ENCODE assay signal across 11 mouse cellular contexts in the genomic region with DNA sequence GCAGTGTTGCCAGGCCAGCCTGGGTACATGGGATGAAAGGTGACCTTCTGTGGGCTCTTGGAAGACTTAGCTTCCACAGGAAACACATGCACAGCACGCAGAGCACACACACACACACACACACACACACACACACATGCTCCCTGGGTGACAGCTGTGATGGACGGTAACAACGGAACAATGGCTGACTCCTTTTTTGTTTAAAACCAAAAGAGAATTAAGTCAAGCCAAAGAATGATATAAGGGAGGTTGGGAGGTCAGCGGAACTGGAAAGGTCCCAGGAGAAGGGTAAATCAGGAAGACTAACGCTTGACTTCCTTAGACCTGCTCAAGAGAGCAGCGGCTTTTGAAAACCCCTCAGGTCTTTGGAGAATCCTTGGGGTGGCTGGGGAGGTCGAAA.
DNase-seq lines count a peak whose midpoint lies in the region; ATAC-seq and TF ChIP-seq lines count a peak whose summit lies in the region.
"Had no signal": no experiment of that assay in that cellular context is flagged by ENCODE, and none has a peak within 500 bp of the region (broad histone marks: within the 10 kb centered on the region; RNA-seq: fewer than 3 reads in every experiment).

No protein-coding gene starts in this region.

- H3K4me2 ChIP-seq in forebrain, embryonic 11.5 days (ENCODE audit: low read depth, low read length, severe bottlenecking), result no peak overlapping the region
- H3K4me2 ChIP-seq: heart, embryonic 15.5 days; midbrain, embryonic 11.5 days had no signal

- no peaks in the 10 kb centered on the region for H3K27me3 ChIP-seq in forebrain, embryonic 10.5 days (ENCODE audit: poor library complexity, severe bottlenecking)
- H3K27me3 ChIP-seq in forebrain, embryonic 11.5 days (ENCODE audit: control insufficient read depth, insufficient read depth, low read length), result no peaks in the 10 kb centered on the region
- no peaks in the 10 kb centered on the region for H3K27me3 ChIP-seq in embryonic facial prominence, embryonic 10.5 days (replicated peaks; ENCODE audit: low read depth, poor library complexity, severe bottlenecking)
- no peaks in the 10 kb centered on the region for H3K27me3 ChIP-seq in kidney, adult 2 months (replicated peaks; ENCODE audit: control insufficient read depth, insufficient read depth, low read length)
- H3K27me3 ChIP-seq: heart, embryonic 15.5 days had no signal

- H3K4me3 ChIP-seq in forebrain, embryonic 10.5 days, result no peak overlapping the region
- no peak overlapping the region for H3K4me3 ChIP-seq in forebrain, embryonic 11.5 days (ENCODE audit: low read depth, low read length)
- H3K4me3 ChIP-seq in embryonic facial prominence, embryonic 10.5 days, result no peak overlapping the region
- no peak overlapping the region for H3K4me3 ChIP-seq in kidney, adult 2 months (ENCODE audit: insufficient read depth, low read depth, low read length)
- H3K4me3 ChIP-seq: heart, embryonic 15.5 days had no signal

- no peak for TF ChIP-seq CTCF in kidney, adult 2 months (conservative IDR thresholded peaks at IDR 0.05; ENCODE audit: insufficient read depth, insufficient read length, low read depth, low read length)

- peak overlapping the region; percentile 72 for H3K27ac ChIP-seq in forebrain, embryonic 10.5 days
- no peak overlapping the region for H3K27ac ChIP-seq in forebrain, embryonic 11.5 days (ENCODE audit: low read depth, low read length)
- peak overlapping the region; percentile 80 for H3K27ac ChIP-seq in embryonic facial prominence, embryonic 10.5 days (replicated peaks)
- no peak overlapping the region for H3K27ac ChIP-seq in kidney, adult 2 months (ENCODE audit: insufficient read depth, low read depth, low read length)
- H3K27ac ChIP-seq: heart, embryonic 15.5 days had no signal

- 64% methylated on average over 7 of the region's 7 CpGs for WGBS in forebrain, embryonic 10.5 days
- 48% methylated on average over 7 of the region's 7 CpGs for WGBS in forebrain, embryonic 11.5 days
- WGBS in embryonic facial prominence, embryonic 10.5 days, result 44% methylated on average over 7 of the region's 7 CpGs
- WGBS in kidney, adult 2 months, result 61% methylated on average over 7 of the region's 7 CpGs

- no peak for TF ChIP-seq POLR2A in kidney, adult 2 months (IDR thresholded peaks at IDR 0.05; ENCODE audit: low read depth, low read length)

- H3K4me1 ChIP-seq in forebrain, embryonic 10.5 days, result peaks cover 25% of the 10 kb centered on the region
- H3K4me1 ChIP-seq in forebrain, embryonic 11.5 days (replicated peaks; ENCODE audit: control insufficient read depth, insufficient read depth, low read length), result peaks cover 2% of the 10 kb centered on the region; the same call in 1 of the 2 replicates
- peaks cover 25% of the 10 kb centered on the region for H3K4me1 ChIP-seq in embryonic facial prominence, embryonic 10.5 days
- H3K4me1 ChIP-seq in kidney, adult 2 months (ENCODE audit: control insufficient read depth, insufficient read depth, low read length), result no peaks in the 10 kb centered on the region

- H3K9me3 ChIP-seq in forebrain, embryonic 10.5 days, result no peaks in the 10 kb centered on the region
- no peaks in the 10 kb centered on the region for H3K9me3 ChIP-seq in forebrain, embryonic 11.5 days (ENCODE audit: control insufficient read depth, low read length)
- no peaks in the 10 kb centered on the region for H3K9me3 ChIP-seq in embryonic facial prominence, embryonic 10.5 days
- H3K9me3 ChIP-seq: heart, embryonic 15.5 days had no signal

- H3K36me3 ChIP-seq in forebrain, embryonic 10.5 days (replicated peaks), result no peaks in the 10 kb centered on the region
- H3K36me3 ChIP-seq in forebrain, embryonic 11.5 days (ENCODE audit: control insufficient read depth, insufficient read depth, low read length), result no peaks in the 10 kb centered on the region
- H3K36me3 ChIP-seq in embryonic facial prominence, embryonic 10.5 days (replicated peaks), result no peaks in the 10 kb centered on the region
- no peaks in the 10 kb centered on the region for H3K36me3 ChIP-seq in kidney, adult 2 months (ENCODE audit: control insufficient read depth, insufficient read depth, low read length)
- H3K36me3 ChIP-seq: heart, embryonic 15.5 days had no signal

- ATAC-seq in forebrain, embryonic 11.5 days (replicated peaks; ENCODE audit: low FRiP score), result no peak

- H3K9ac ChIP-seq in forebrain, embryonic 11.5 days (ENCODE audit: low read length), result no peak overlapping the region
- H3K9ac ChIP-seq: heart, embryonic 15.5 days had no signal

- DNase-seq in forebrain, embryonic 10.5 days (ENCODE audit: extremely low spot score, low spot score), result no peak
- DNase-seq in forebrain, embryonic 11.5 days (ENCODE audit: low spot score), result no peak
- DNase-seq in embryonic facial prominence, embryonic 10.5 days (ENCODE audit: low spot score), result no peak
- DNase-seq in kidney, adult 2 months, result peak; percentile 61
- DNase-seq in mesoderm, embryonic 11.5 days (ENCODE audit: low read depth, low spot score), result peak; percentile 69
- no peak for DNase-seq in spleen, adult 18-20 months
- DNase-seq in layer of hippocampus, adult 9-11 months, result no peak
- DNase-seq in lung, postnatal 10 days, result no peak
- DNase-seq: gastrocnemius, postnatal 10 days had no signal

Comparison
In these comparisons a context has a peak if more than half of its experiments do, and no peak if none do; other contexts are left out.
1. H3K27ac ChIP-seq: peak in forebrain, embryonic 10.5 days (single experiment) and embryonic facial prominence, embryonic 10.5 days (single experiment); none in forebrain, embryonic 11.5 days (single experiment) and kidney, adult 2 months (single experiment).
2. DNase-seq: peak in kidney, adult 2 months (single experiment) and mesoderm, embryonic 11.5 days (single experiment); none in forebrain, embryonic 10.5 days (single experiment), forebrain, embryonic 11.5 days (single experiment), embryonic facial prominence, embryonic 10.5 days (single experiment), spleen, adult 18-20 months (0 of 2), layer of hippocampus, adult 9-11 months (single experiment) and lung, postnatal 10 days (single experiment).